Mouse (Mus musculus): ENCODE measurements around the gene Cotl1.

- TF ChIP-seq CTCF (IDR thresholded peaks at IDR 0.05; ENCODE audit: low read depth) = no peak
- TF ChIP-seq EP300 (IDR thresholded peaks at IDR 0.05; ENCODE audit: low read depth) = no peak
These were observed 30.7 kb downstream of the Cotl1 start for GRCm38 (mm10) chr8:119809620-119810019.
